Mouse (Mus musculus): ENCODE results near the gene C1qb.

The C1qb gene

GRCm38 (mm10) chr4:136833619-136834351, 52.2 kb downstream of the C1qb start:
- in situ Hi-C loops (cut with MboI; ENCODE audit: low pct_unique_long_range_greater_than_20kb in 1 of 2, low sequenced_read_pairs in 2 of 2, unreplicated experiment in 1 of 2), result no loop called here

- in situ Hi-C loops (cut with MboI; ENCODE audit: low pct_unique_long_range_greater_than_20kb in 1 of 2, low sequenced_read_pairs in 2 of 2, unreplicated experiment in 1 of 2), result no loop called here
Observed at GRCm38 (mm10) chr4:136832559-136833232, 53.3 kb downstream of the C1qb start.

- in situ Hi-C loops (cut with MboI; ENCODE audit: low pct_unique_long_range_greater_than_20kb in 1 of 2, low sequenced_read_pairs in 2 of 2, unreplicated experiment in 1 of 2), result no loop called here
Observed at GRCm38 (mm10) chr4:136830272-136830823, 55.6 kb downstream of the C1qb start.

Measured in mouse embryonic stem cell (cell line).